Mouse (Mus musculus): ENCODE measurements at regions not wholly inside any gene's neighbourhood (a gene's known extent, or its start where the extent isn't known, plus 50 kb on each side); places are given as distances from the start of the nearest gene placed in this dataset.

- no peak for TF ChIP-seq CTCF (IDR thresholded peaks at IDR 0.05; ENCODE audit: low read depth)
- TF ChIP-seq EP300 (IDR thresholded peaks at IDR 0.05; ENCODE audit: low read depth): no peak
Observed at GRCm38 (mm10) chr15:25482586-25482985, 69.0 kb upstream of the Basp1 start.
